Mouse (Mus musculus) frontal cortex, postnatal 14 days (tissue): ENCODE measurements around the gene Gabrg1.

Experiments
- DNase-seq, 2 experiments: peaks; one replicate each; pipeline ENCODE4 v3.0.0; 2022; ENCODE audit warnings: low spot score in 2 of 2

Gabrg1 gene

DNA sequence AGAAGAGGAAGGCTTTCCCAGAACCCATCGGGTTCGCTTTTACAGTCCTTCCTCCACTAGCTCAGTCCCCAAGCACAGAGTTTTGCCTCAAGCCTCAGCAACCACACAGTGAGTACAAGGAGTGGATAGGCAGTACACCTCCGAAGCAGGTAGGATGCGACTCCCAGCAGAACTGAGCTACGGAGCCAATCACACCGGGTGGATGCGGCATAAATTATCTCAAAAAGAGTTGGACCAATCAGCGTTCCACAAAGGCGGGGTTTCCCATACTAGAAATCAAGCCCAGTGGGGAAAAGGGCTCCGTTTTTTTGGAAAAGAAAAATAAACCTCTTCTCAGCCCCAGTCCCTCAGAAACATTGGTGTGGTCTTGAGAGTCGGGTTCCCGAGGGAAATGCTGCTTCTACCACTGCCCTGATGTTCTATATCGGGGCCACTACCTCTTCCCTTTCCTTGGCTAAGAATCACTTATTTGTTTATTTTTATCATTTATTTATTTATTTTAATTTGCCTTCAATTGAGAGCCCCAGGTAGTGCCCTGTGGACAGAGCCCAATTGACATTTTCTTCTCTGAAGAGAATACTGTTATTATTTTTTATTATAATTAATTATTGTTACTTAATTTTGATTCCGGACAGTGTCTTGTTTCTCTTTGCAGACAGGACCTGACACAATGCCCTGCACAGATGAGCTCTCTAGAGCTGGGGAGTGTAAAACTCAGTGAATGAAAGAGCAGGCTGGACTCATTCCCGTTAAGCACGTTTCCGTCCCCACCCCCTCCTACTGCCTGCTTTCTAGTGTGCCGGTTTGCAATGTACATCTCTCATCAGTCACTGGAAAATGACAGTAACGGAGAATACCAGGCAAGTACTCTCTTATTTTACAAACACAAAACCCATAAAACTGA is at the start of gene Gabrg1:
Gabrg1 (minus strand) TSS at position 426 of the 904 bp plus-strand sequence.
- peak; percentile 56 to 59 for DNase-seq

DNA sequence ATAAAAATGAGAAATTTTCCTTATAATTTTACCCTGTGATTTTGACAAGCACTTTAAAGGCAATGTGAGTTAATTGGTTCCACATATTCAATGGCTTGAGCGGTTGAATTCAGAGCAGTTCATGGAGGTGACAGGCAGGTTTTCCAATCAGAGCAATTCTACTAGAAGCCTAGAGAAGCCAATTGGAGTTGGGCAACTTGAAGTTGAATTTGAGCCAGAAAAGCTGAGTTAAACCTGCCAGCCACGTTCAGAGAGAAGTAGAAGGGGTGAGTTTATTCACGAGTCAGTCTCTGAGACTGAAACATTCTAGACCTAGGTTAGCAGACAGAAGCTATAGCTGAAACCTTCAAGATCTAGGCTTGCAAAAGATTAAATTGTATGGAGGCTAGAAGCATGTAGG is 41.6 kb upstream of the Gabrg1 start:
- DNase-seq = no peak

DNA sequence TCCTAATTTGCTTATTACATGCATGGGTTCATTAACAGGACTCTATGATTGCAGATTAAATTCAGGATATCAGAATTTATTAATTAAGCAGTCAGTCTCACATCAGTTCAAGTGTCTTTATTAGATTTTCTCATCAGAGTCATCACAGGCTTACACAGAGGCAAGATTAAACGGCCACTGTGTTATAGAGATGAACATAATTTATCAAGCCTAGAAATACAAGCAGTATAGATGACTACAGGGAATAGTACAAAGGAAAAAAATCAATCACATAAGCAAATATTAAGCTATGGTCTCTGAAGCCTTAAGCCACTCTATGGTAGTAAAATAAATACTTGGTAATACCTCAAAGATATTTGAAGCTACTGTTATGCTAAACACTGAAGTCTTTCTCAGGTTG is 27.7 kb upstream of the Gabrg1 start:
- DNase-seq = no peak

DNA sequence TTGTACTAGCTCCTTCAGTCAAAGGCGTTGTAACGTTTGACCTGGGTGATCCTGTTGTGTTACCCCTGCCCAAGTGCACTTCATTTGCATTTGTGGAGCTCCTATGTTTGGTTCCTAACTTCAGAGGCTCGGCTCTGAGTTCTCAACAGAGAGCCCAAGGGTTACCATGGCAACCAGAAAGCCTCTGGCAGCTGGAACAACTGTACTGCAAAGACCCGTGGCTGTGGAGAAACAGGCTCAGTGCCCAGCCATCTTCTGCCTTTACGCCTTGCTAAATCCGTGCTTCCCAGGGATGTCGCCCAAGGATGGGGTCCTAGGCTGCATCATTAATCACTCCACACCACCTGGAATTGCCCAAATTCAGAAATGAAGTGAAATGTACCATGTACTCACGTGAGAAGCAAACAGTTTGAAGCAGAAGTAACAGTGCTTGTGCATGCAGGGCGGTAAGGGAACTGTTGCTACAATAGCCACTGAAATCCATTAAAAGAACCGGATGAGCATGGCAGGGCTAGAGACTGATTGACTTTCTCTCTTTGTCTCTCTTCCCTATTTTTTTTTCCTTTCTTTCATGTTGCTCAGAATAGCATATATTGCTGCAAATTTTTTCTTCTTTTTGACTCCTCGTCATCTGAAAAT is 798 bp upstream of the Gabrg1 start:
- peak; percentile 63 to 67 for DNase-seq

DNA sequence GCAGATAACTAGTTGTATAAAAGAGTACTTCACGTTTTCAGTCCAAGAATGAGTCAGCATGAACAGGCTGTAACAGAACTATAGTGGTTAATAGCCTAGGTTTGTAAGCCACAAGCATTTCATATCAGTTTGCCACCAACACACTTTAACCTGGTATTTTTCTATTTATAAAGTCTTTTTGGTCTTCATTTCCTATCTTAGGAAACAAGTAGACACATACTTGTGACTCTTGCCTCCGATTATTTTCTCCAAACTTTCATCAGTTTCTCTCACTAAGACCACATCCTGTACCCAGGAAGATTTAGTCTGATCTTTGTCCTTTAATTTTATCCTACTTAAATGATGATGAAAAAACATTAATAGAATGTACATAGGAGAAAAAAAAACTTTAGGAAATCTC is 23.7 kb downstream of the Gabrg1 start:
- DNase-seq = no peak

DNA sequence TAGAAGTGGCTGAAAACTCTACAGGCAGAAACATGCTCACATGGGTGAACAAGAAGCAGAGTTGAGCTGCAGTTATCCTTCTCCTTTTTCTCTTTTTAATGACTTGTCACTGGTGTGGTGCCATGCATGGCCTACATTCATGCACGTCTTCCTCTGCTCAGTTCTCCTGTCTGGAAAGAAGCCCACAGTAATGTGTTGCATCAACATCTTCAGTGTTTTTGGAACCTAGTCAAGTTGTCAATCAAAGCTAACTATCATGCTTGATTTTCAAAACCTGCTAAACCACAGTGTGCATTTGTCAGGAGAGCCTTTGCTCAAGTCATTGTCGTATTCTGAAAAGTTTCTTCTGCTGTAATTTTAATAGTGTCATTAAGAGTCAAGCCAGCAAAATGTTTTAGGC is 106.3 kb downstream of the Gabrg1 start:
- no peak for DNase-seq

DNA sequence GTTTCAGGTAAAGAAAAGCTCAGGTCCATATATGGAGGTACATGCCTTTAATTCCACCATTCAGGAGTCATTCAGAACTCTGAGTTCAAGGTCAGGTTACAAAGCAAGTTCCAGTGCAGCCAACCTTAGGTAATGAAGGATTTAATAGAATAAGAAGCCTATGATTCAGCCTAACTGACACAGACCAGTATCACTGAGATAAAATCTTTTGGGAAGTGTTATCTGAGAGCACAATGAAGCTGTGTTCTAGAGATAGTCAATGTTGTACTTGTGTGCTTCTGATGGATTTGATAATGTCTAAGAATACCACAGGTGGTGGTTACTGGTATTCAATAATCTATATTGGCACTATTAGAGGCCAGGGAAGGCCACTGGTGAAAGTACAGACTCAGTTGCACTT is 138.1 kb downstream of the Gabrg1 start:
- DNase-seq = no peak
